Mouse (Mus musculus): Measurements from ENCODE around the gene Birc6.

Gene Birc6

GRCm38 (mm10) chr17:74527729-74528607 is at the start of gene Birc6:
Gene Birc6, plus strand, starts transcription at chr17:74528295.
- DNase-seq = peak; percentile 100

- no peak for DNase-seq
Measured at GRCm38 (mm10) chr17:74480361-74481069, 47.6 kb upstream of the Birc6 start.

GRCm38 (mm10) chr17:74489024-74489900 is 38.8 kb upstream of the Birc6 start, which contains the start of gene Yipf4:
Gene Yipf4, plus strand, starts transcription at chr17:74489493.
- DNase-seq = peak; percentile 98

GRCm38 (mm10) chr17:74489901-74490220 is 38.2 kb upstream of the Birc6 start:
- DNase-seq = no peak

- DNase-seq = no peak
Measured at GRCm38 (mm10) chr17:74491565-74491964, 36.5 kb upstream of the Birc6 start.

- no peak for DNase-seq
Measured at GRCm38 (mm10) chr17:74500204-74500603, 27.9 kb upstream of the Birc6 start.

GRCm38 (mm10) chr17:74501085-74501484 is 27.0 kb upstream of the Birc6 start:
- no peak for DNase-seq

- no peak for DNase-seq
Measured at GRCm38 (mm10) chr17:74507934-74508333, 20.2 kb upstream of the Birc6 start.

- no peak for DNase-seq
Measured at GRCm38 (mm10) chr17:74508600-74508999, 19.5 kb upstream of the Birc6 start.

GRCm38 (mm10) chr17:74512308-74512707 is 15.8 kb upstream of the Birc6 start:
- no peak for DNase-seq

- DNase-seq = no peak
Measured at GRCm38 (mm10) chr17:74522797-74523723, 5.0 kb upstream of the Birc6 start.

- DNase-seq = no peak
Measured at GRCm38 (mm10) chr17:74526117-74526516, 2.0 kb upstream of the Birc6 start.

- DNase-seq = peak; percentile 13
Measured at GRCm38 (mm10) chr17:74526806-74527653, 1.1 kb upstream of the Birc6 start.

- no peak for DNase-seq
Measured at GRCm38 (mm10) chr17:74528648-74529532, 795 bp downstream of the Birc6 start.

- peak; percentile 10 for DNase-seq
Measured at GRCm38 (mm10) chr17:74529533-74529824, 1.4 kb downstream of the Birc6 start.

GRCm38 (mm10) chr17:74534971-74535370 is 6.9 kb downstream of the Birc6 start:
- DNase-seq = no peak

- no peak for DNase-seq
Measured at GRCm38 (mm10) chr17:74537526-74537925, 9.4 kb downstream of the Birc6 start.

GRCm38 (mm10) chr17:74543615-74544014 is 15.5 kb downstream of the Birc6 start:
- no peak for DNase-seq

- no peak for DNase-seq
Measured at GRCm38 (mm10) chr17:74554118-74554517, 26.0 kb downstream of the Birc6 start.

GRCm38 (mm10) chr17:74559891-74560290 is 31.8 kb downstream of the Birc6 start:
- no peak for DNase-seq
